Mouse (Mus musculus): ENCODE data around the gene Gm10153. TPM values are rescaled to one million over a fixed set of nuclear protein-coding genes. Genes with fewer than 3 reads are reported as not detected.
"Not testable (repeated sequence)": the region's sequence is repeated elsewhere in the genome, so short reads cannot be mapped to it uniquely, and the experiment has no call there.

Gm10153 gene
- total RNA-seq (2021): not detected
- long read RNA-seq, experiment 1: 0 reads
- long read RNA-seq, experiment 2: 0 reads

- DNase-seq: no peak
- intact Hi-C loops (cut with DNase I; ENCODE audit: low total_unique reads): no loop called here
These were observed at the start of gene Gm10153 for GRCm38 (mm10) chr7:142190289-142190688. Gene Gm10153 (minus strand): TSS chr7:142190389.

GRCm38 (mm10) chr7:142231540-142231939 lies 41.4 kb upstream of the Gm10153 start:
- intact Hi-C loops (cut with DNase I; ENCODE audit: low total_unique reads): no loop called here
- DNase-seq: no peak

DNA sequence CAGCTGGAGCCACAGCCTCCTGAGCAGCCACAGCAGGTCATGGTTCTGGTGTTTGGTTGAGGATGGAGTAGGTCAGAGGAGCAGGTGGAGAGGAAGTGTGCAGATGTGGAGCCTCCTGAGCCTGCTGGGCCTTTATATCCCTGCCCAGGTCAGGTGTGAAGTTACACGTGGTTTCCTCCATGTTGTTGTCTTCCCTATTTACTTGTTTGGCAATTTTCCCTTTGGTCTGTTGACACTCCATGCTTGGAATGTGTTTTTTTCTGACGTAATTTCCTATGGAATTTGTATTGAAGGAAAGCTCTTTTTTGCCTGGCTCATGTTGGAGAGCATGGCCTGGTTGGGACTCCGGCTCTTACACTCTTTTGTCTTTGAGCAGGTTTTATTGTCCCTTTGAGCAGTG lies 39.7 kb upstream of the Gm10153 start, which contains the start of gene Krtap5-5:
Gene Krtap5-5, minus strand, starts transcription at position 101 of the 400 bp plus-strand sequence.
- DNase-seq; intact Hi-C loops (cut with DNase I; ENCODE audit: low total_unique reads): not testable (repeated sequence)

DNA sequence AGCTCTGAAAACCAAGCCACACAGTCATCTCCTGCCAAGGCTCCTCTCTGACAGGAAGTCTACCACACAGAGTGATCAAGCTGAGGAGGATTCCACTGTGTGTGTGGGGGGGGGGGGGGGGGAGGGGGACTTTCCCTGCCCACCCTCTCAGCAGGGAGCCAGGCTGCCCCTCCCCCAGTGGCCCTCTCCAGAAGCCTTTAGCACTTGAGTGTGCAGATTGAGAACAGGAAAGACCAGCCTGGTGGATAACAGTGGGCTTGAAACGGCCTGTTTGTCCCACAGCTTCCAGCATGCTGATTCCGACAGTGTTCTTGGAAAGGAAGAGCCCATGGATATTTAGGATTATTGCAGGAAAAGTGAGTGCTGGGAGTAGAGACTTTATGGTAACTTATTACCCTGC lies 34.3 kb upstream of the Gm10153 start:
- no peak for DNase-seq
- intact Hi-C loops (cut with DNase I; ENCODE audit: low total_unique reads): no loop called here

DNA sequence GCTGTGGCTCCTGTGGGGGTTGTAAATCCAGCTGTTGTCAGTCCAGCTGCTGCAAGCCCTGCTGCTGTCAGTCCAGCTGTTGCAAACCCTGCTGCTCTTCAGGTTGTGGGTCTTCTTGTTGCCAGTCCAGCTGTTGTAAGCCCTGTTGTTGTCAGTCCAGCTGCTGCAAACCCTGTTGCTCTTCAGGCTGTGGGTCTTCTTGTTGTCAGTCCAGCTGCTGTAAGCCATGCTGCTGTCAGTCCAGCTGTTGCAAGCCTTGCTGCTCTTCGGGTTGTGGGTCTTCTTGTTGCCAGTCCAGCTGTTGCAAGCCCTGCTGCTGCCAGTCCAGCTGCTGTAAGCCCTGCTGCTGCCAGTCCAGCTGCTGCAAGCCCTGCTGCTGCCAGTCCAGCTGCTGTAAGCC lies 21.9 kb upstream of the Gm10153 start:
- intact Hi-C loops (cut with DNase I; ENCODE audit: low total_unique reads); DNase-seq: not testable (repeated sequence)

DNA sequence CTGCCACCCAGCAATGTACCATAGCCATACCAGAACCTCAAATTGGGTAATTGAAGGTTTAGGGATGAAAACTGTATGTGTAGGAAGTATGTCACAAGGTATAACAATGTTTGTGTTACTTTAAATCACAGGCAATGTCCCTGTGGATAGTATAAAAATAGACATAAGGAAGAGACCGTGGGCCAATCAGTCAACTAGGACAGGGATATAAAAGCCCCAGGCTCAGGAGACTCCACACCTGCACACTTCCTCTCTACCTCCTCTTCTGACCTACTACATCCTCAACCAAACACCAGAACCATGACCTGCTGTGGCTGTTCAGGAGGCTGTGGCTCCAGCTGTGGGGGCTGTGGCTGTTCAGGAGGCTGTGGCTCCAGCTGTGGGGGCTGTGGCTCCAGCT lies 21.4 kb upstream of the Gm10153 start, which contains the start of gene Gm7579:
Gene Gm7579, plus strand, starts transcription at position 301 of the 400 bp plus-strand sequence.
- intact Hi-C loops (cut with DNase I; ENCODE audit: low total_unique reads): no loop called here
- DNase-seq: no peak

DNA sequence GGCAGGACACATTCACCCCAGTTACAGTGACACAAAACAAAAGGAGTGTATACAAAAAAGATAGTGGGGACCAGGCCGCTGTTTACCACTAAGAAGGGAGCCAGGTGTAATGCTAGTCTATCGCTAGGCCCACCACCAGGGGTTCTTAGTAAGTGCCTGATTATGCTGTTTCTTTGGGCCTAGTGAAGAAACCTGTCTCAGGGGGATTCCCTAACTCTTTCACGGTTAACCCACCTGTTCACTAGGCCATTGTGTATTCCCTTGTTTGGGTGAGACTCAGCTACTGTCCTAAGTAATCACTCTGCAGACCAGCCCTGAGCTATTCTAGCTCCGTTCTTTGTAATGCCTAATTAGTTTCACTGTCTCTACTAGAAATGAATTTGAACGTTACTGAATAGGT lies 16.7 kb upstream of the Gm10153 start:
- DNase-seq; intact Hi-C loops (cut with DNase I; ENCODE audit: low total_unique reads): not testable (repeated sequence)

- DNase-seq: no peak
- intact Hi-C loops (cut with DNase I; ENCODE audit: low total_unique reads): no loop called here
These were observed 15.3 kb upstream of the Gm10153 start for GRCm38 (mm10) chr7:142205488-142205887.

- intact Hi-C loops (cut with DNase I; ENCODE audit: low total_unique reads): no loop called here
- no peak for DNase-seq
These were observed 10.9 kb upstream of the Gm10153 start, which contains the start of gene Krtap5-3 for GRCm38 (mm10) chr7:142201064-142201463. Gene Krtap5-3 (plus strand): TSS chr7:142201364.

DNA sequence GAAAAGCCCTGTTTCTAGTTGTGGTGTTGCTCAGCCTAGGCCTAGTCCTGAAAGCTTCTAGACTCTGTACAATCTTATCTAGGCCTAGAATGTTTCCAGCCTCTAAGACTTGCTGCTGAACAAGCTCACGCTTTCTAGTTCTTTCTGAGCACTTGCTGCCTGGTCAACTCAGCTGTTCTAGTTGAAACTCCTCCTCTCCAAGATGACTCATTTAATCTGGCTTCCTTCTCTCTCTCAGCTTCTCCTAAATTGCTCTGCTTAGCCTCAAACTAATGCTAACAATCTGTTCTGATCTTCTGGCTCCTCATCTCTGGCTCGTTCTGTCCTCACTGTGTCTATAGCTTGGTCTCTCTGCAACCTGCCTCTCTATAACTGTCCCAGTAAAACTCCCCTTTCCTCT lies 8.6 kb upstream of the Gm10153 start:
- DNase-seq: no peak
- intact Hi-C loops (cut with DNase I; ENCODE audit: low total_unique reads): no loop called here

- intact Hi-C loops (cut with DNase I; ENCODE audit: low total_unique reads): no loop called here
- no peak for DNase-seq
These were observed 2.0 kb downstream of the Gm10153 start for GRCm38 (mm10) chr7:142188156-142188555.

DNA sequence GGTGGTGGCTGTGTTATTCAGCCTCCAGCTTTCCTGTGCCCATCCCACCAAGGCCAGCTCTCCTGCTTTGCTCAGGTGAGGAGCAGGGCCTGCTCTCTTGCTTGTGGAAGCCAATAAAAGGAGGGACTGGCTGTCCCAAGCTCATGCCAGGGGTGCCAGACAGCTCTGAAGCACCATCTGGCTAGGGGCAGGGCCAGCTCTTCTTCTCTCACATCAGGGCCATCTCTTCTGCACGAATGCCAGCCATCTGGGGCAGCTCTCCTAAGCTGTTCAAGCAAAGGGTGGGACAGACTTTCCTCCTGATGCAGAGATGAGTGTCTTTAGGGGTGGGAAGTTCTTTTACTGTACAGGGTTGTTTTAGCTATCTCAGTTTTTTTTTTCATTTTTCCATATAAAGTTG lies 9.2 kb downstream of the Gm10153 start:
- no peak for DNase-seq
- intact Hi-C loops (cut with DNase I; ENCODE audit: low total_unique reads): no loop called here

- no peak for DNase-seq
- intact Hi-C loops (cut with DNase I; ENCODE audit: low total_unique reads): no loop called here
These were observed 11.5 kb downstream of the Gm10153 start for GRCm38 (mm10) chr7:142178685-142179084.

- intact Hi-C loops (cut with DNase I; ENCODE audit: low total_unique reads): not testable (repeated sequence)
These were observed 14.3 kb downstream of the Gm10153 start, which contains the start of gene Krtap5-2 for GRCm38 (mm10) chr7:142175905-142176304. Gene Krtap5-2 (minus strand): TSS chr7:142176005.

DNA sequence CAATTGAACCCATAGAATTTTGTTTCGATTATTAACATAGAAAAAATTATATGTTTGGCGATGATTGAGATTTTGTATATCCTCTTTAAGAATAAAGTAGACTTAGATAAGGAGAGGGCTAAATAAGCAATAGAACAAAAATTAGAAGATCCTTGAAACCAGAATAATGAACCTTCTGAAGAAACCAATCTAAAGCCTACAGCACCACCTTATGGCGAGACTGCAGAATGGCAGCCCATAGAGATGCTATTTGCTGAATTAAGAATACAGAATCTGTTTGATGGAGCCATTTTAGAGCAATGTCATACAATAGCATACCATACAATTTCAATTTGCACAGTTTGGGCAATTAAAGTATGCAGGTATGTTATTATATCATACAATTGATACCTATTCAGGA lies 20.4 kb downstream of the Gm10153 start:
- no peak for DNase-seq
- intact Hi-C loops (cut with DNase I; ENCODE audit: low total_unique reads): no loop called here

More at GRCm38 (mm10) chr7:142175905-142176304, 14.3 kb downstream of the Gm10153 start, which contains the start of gene Krtap5-2:
- not testable (repeated sequence) for DNase-seq

DNA sequence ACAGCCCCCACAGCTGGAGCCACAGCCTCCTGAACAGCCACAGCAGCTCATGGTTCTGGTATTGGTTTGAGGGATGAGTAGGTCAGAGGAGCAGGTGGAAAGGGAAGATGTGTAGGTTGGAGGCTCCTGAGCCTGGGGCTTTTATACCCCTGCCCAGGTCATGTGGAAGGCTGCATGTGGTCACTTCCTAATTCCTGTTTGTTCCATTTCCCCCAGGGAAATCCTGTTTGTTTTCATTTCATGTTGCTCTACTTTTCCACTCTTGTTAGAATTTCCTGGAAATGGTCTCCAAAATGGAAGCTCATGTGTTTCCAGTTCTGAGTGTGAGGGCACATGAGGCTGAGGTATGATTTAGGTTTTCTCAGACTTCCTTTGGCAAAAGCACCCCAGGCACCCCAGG lies 24.6 kb downstream of the Gm10153 start, which contains the start of gene Gm4553:
Gene Gm4553, minus strand, starts transcription at position 101 of the 400 bp plus-strand sequence.
- DNase-seq; intact Hi-C loops (cut with DNase I; ENCODE audit: low total_unique reads): not testable (repeated sequence)

DNA sequence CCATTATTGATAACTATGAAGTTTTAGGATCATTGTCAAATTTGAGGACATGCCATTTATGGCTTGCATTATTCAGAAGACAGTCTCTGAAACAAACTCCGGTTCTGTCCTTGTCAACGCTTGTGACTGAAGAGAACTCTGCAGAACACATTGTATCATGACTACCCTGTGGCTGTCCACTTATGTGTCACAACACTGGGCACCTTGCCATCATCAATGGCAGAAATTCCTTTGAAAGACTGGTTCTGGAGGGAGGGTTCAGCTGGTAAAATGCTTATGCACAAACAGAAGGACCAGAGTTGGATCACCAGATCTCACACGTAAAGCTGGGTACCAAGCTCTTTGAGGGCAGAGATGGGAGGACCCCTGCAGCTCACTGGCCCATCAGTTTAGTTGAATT lies 30.8 kb downstream of the Gm10153 start:
- DNase-seq: no peak
- intact Hi-C loops (cut with DNase I; ENCODE audit: low total_unique reads): no loop called here

GRCm38 (mm10) chr7:142157013-142157412 lies 33.2 kb downstream of the Gm10153 start, which contains the start of gene Gm29735:
Gene Gm29735 (minus strand): TSS chr7:142157113.
- DNase-seq: not testable (repeated sequence)

DNA sequence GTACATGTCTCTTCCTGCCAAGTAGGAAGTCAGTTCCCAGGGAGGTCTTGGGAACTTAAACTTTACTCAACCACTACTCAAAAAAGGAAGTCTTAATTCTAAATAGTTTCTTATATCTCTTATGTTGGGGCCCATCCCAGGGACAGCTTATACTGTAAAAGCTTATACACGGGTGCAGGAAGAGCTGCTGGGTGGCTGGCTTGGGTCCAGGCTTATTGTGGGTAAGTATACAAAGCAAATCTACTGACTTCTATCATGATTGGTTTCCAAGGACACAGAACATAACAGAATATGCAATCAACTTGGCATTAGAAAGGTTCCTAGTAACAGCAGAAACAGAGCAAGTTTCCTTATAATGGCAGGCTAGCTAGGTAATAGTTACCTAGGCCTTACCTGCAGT lies 34.9 kb downstream of the Gm10153 start:
- intact Hi-C loops (cut with DNase I; ENCODE audit: low total_unique reads): no loop called here

More at GRCm38 (mm10) chr7:142157013-142157412, 33.2 kb downstream of the Gm10153 start, which contains the start of gene Gm29735:
- intact Hi-C loops (cut with DNase I; ENCODE audit: low total_unique reads): not testable (repeated sequence)

GRCm38 (mm10) chr7:142152191-142152590 lies 38.0 kb downstream of the Gm10153 start:
- no peak for DNase-seq
- intact Hi-C loops (cut with DNase I; ENCODE audit: low total_unique reads): no loop called here

More for the DNA sequence above, 34.9 kb downstream of the Gm10153 start:
- DNase-seq: no peak

GRCm38 (mm10) chr7:142148633-142149032 lies 41.6 kb downstream of the Gm10153 start:
- intact Hi-C loops (cut with DNase I; ENCODE audit: low total_unique reads): loop anchor here (5.0 kb wide), 1 partner anchor 99 kb away; no protein-coding TSS in a partner anchor
- no peak for DNase-seq

All from gastrocnemius, postnatal 14 days (tissue).